Comparison of ENCODE assay signal across 8 mouse cellular contexts in genomic region chr4:129556532-129557223, GRCm38 (mm10). TPM values are rescaled to one million over a fixed set of nuclear protein-coding genes. Genes with fewer than 3 reads are reported as not detected.
A peak's percentile ranks its signal among the peaks of the same experiment; 100 is the strongest.
DNase-seq lines count a peak whose midpoint lies in the region.

No protein-coding gene starts in this region.

- peaks cover 10% of the 10 kb centered on the region for H3K27me3 ChIP-seq in megakaryocyte, embryonic 14.5 days (replicated peaks)

- peak overlapping the region; percentile 96 for H3K4me3 ChIP-seq in megakaryocyte, embryonic 14.5 days (replicated peaks)

- H3K36me3 ChIP-seq in megakaryocyte, embryonic 14.5 days (replicated peaks; ENCODE audit: low read length) = no peaks in the 10 kb centered on the region

- DNase-seq in adrenal gland, adult 18-20 months (ENCODE audit: low spot score in 2 of 2) = peak; percentile 90 to 93
- peak; percentile 96 for DNase-seq in embryo, embryonic 10.5 days (ENCODE audit: low spot score)
- peak; percentile 88 for DNase-seq in gastrocnemius, postnatal 10 days
- DNase-seq in induced T-regulatory cell, adult 2 months (ENCODE audit: low read depth) = peak; percentile 91
- peak; percentile 37 to 77 for DNase-seq in left cerebral cortex, adult 9 months (ENCODE audit: low spot score in 2 of 2)
- DNase-seq in right cerebral cortex, adult 2 months (ENCODE audit: low spot score in 2 of 2) = peak; percentile 69 to 74
- DNase-seq in urinary bladder, postnatal 10 days (ENCODE audit: low spot score) = peak; percentile 67

- H3K9me3 ChIP-seq in megakaryocyte, embryonic 14.5 days = no peaks in the 10 kb centered on the region

- H3K4me1 ChIP-seq in megakaryocyte, embryonic 14.5 days = peaks cover 38% of the 10 kb centered on the region

RNA-seq across cellular contexts. Expression of gene Hdac1, which starts 14.2 kb away (rescaled TPM):
- total RNA-seq in adrenal gland, adult 18-20 months (2021) = 10 to 100 TPM; 38.9 to 48.2 TPM
- total RNA-seq in gastrocnemius, postnatal 10 days (2021) = 10 to 100 TPM; 23.9 to 29.8 TPM
- polyA plus RNA-seq in megakaryocyte, embryonic 14.5 days (2012; ENCODE audit: insufficient read depth, low replicate concordance) = 6.0 and 38.0 TPM in 2 replicates

RNA-seq across cellular contexts. Expression of gene Lck, which starts 16.8 kb away (rescaled TPM):
- total RNA-seq in adrenal gland, adult 18-20 months (2021) = 1 to 10 TPM; 1.8 to 2.3 TPM
- under 1 TPM in 1 of 2 experiments, not detected in 1; 0.59 TPM for total RNA-seq in gastrocnemius, postnatal 10 days (2021)
- 1.7 TPM in 1 of 2 replicates, not detected in the other for polyA plus RNA-seq in megakaryocyte, embryonic 14.5 days (2012; ENCODE audit: insufficient read depth, low replicate concordance)

RNA-seq across cellular contexts. Expression of gene Fam167b, which starts 21.7 kb away (rescaled TPM):
- 10 to 100 TPM; 28.2 to 31.4 TPM for total RNA-seq in adrenal gland, adult 18-20 months (2021)
- 1 to 10 TPM in 1 of 2 experiments, under 1 TPM in 1; 0.80 to 1.3 TPM for total RNA-seq in gastrocnemius, postnatal 10 days (2021)
- polyA plus RNA-seq in megakaryocyte, embryonic 14.5 days (2012; ENCODE audit: insufficient read depth, low replicate concordance) = not detected in 2 replicates

RNA-seq across cellular contexts. Expression of gene Marcksl1, which starts 43.3 kb away (rescaled TPM):
- 10 to 100 TPM; 29.3 to 30.4 TPM for total RNA-seq in adrenal gland, adult 18-20 months (2021)
- total RNA-seq in gastrocnemius, postnatal 10 days (2021) = 10 to 100 TPM; 24.4 to 31.8 TPM
- polyA plus RNA-seq in megakaryocyte, embryonic 14.5 days (2012; ENCODE audit: insufficient read depth, low replicate concordance) = 5.0 and 61.7 TPM in 2 replicates

RNA-seq across cellular contexts. Expression of gene Eif3i, which starts 43.8 kb away (rescaled TPM):
- total RNA-seq in adrenal gland, adult 18-20 months (2021) = 100 to 1,000 TPM; 174 to 175 TPM
- 100 to 1,000 TPM; 149 to 151 TPM for total RNA-seq in gastrocnemius, postnatal 10 days (2021)
- polyA plus RNA-seq in megakaryocyte, embryonic 14.5 days (2012; ENCODE audit: insufficient read depth, low replicate concordance) = 54.3 and 121 TPM in 2 replicates

Comparison
In these comparisons a context has a peak if more than half of its experiments do, and no peak if none do; other contexts are left out.
1. Peak in every context shown above with its lines: DNase-seq and H3K4me3 ChIP-seq.
2. RNA of gene Fam167b, which starts 21.7 kb away (total RNA-seq): 28.2 to 31.4 TPM in adrenal gland, adult 18-20 months; 0.80 to 1.3 TPM in gastrocnemius, postnatal 10 days; every median in the first group is over 10 times any median in the second.